Mouse (Mus musculus): Measurements from ENCODE around the gene Zfp36l2. TPM values are rescaled to one million over a fixed set of nuclear protein-coding genes. Genes with fewer than 3 reads are reported as not detected.

Zfp36l2 gene
- polyA plus RNA-seq, 1 experiment from 2014 or later = 6.8 TPM

DNA sequence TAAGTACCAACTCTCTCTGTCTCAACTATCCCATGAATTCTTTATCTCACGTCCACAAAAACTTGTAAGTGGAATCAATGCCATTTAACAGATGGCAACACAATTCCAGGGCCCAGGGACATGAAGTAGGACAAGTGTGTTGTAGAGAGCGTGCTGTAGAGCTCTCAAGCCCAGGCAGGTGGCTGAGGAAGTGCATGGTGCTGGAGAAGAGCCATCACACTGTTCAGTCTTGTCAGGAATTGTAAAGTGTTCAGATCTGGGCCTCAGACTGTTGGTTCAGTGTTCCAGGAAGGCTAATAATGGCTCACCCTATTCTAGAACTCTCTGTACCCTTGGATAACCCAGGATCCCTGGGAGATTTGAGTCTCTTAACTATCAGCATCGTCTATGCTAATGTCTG lies 43.6 kb downstream of the Zfp36l2 start:
- no peak overlapping the region for H3K9ac ChIP-seq
- H3K36me3 ChIP-seq (replicated peaks; ENCODE audit: control insufficient read depth, insufficient read depth) = no peaks in the 10 kb centered on the region
- H3K4me3 ChIP-seq (replicated peaks; ENCODE audit: low read length) = no peak overlapping the region
- ATAC-seq (ENCODE audit: low FRiP score) (no peak), DNase-seq (ENCODE audit: low spot score) (no peak)
- WGBS = 91% methylated on average over 3 of the region's 3 CpGs
- H3K9me3 ChIP-seq (ENCODE audit: control insufficient read depth, low read length) = no peaks in the 10 kb centered on the region
- no peaks in the 10 kb centered on the region for H3K27me3 ChIP-seq (ENCODE audit: control insufficient read depth, insufficient read depth, low read length)
- H3K4me1 ChIP-seq (replicated peaks; ENCODE audit: control insufficient read depth, insufficient read depth, low read length) = no peaks in the 10 kb centered on the region
- no peak overlapping the region for H3K4me2 ChIP-seq (replicated peaks)
- no peak overlapping the region for H3K27ac ChIP-seq

DNA sequence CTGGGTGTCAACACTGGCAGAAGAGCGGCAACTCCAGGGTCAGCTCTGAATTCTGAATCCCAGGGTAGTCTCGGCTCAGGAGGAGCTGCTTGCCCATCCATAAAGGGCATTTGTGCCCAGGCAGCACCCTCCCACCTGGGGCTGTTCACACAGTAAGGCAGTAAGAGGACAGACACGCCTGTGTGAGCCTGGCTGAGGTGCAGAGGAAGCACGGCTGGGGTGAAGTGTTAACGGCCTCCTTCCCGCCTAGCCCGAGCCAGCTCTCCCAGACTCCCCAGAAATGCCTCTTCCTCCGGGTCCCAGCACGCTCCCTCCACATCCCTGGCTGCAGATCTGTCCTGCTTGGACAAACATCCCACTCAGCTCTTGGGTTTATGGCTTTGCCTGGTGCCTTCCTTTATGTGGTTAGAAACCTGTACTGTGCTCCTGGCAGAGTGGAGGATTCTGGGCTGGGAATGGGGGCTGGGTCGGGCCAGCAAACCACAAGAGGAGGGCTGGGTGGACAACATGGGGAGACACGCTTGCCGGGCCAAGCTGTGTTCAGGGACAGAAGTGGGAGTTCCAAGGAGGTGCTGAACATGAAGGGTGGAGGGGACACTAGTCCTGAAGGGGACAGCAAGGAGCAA lies 44.4 kb downstream of the Zfp36l2 start:
- ATAC-seq (ENCODE audit: low FRiP score) (no peak), DNase-seq (ENCODE audit: low spot score) (no peak)
- Histone ChIP-seq H3K4me1 (replicated peaks; ENCODE audit: control insufficient read depth, insufficient read depth, low read length) (no peaks in the 10 kb centered on the region), H3K9ac (no peak overlapping the region), H3K27me3 (ENCODE audit: control insufficient read depth, insufficient read depth, low read length) (no peaks in the 10 kb centered on the region), H3K4me2 (replicated peaks) (no peak overlapping the region), H3K27ac (no peak overlapping the region), H3K36me3 (replicated peaks; ENCODE audit: control insufficient read depth, insufficient read depth) (no peaks in the 10 kb centered on the region), H3K4me3 (replicated peaks; ENCODE audit: low read length) (no peak overlapping the region), H3K9me3 (ENCODE audit: control insufficient read depth, low read length) (no peaks in the 10 kb centered on the region)
- WGBS = 64% methylated on average over 12 of the region's 12 CpGs

DNA sequence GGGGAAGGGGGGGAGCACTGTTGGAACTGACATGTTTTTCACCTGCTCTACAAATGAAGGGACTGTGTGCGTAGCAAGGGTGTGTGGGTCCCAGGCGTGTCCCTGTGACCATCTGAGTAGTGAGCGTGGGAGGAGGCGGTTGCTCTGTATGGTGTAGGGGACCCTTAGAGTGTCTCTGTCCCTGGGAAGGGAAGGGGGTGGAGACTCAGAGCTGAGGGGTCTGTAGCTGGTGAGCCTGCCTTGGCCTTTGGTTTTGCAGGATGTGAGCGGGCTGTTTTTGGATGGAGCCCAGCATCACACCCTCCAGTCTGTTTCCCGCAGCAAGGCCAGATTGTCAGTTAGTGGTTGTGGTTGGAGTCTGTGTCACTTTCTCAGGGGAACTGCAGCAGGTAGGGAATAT lies 46.1 kb downstream of the Zfp36l2 start:
- no peaks in the 10 kb centered on the region for H3K27me3 ChIP-seq (ENCODE audit: control insufficient read depth, insufficient read depth, low read length)
- no peak for DNase-seq (ENCODE audit: low spot score)
- H3K27ac ChIP-seq = no peak overlapping the region
- WGBS = 89% methylated on average over 6 of the region's 6 CpGs
- H3K9ac ChIP-seq = no peak overlapping the region
- H3K4me3 ChIP-seq (replicated peaks; ENCODE audit: low read length) = no peak overlapping the region
- no peaks in the 10 kb centered on the region for H3K4me1 ChIP-seq (replicated peaks; ENCODE audit: control insufficient read depth, insufficient read depth, low read length)
- no peaks in the 10 kb centered on the region for H3K9me3 ChIP-seq (ENCODE audit: control insufficient read depth, low read length)
- no peak for ATAC-seq (ENCODE audit: low FRiP score)
- no peak overlapping the region for H3K4me2 ChIP-seq (replicated peaks)
- H3K36me3 ChIP-seq (replicated peaks; ENCODE audit: control insufficient read depth, insufficient read depth) = no peaks in the 10 kb centered on the region

DNA sequence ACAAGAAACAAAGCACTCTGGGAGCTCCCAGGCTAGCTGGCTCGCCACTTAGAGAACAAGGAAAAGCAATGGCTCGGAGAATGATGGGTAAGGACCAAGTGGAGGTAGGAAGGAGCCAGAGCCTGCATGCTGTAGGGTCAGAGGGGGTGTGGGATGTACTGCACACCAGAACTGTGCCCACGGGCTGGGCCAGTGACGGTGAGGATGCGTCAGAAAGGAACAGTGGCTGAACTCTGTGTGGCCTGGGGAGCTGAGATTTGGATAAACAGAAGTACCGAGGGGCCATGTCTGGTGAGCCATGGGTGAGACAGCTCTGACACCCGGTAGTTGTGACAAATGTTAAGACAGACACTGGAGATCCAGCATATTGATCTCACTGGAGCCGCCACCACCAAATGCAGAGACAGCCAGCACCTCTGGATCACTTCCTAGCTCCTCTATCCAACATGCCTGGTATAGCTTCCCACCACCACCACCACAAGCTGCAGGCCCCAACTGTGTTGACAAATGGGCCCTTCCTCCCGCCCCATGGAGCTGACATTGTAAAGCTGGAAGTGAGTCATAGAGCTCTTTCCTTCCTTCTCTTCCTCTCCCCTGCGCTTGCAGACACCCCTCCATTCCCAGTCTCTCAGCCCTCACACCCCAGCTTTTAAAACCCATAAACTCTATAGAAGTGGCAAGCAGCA lies 46.8 kb downstream of the Zfp36l2 start:
- Histone ChIP-seq H3K4me3 (replicated peaks; ENCODE audit: low read length) (no peak overlapping the region), H3K9ac (no peak overlapping the region), H3K9me3 (ENCODE audit: control insufficient read depth, low read length) (no peaks in the 10 kb centered on the region), H3K4me2 (replicated peaks) (no peak overlapping the region), H3K27me3 (ENCODE audit: control insufficient read depth, insufficient read depth, low read length) (no peaks in the 10 kb centered on the region), H3K27ac (no peak overlapping the region), H3K4me1 (replicated peaks; ENCODE audit: control insufficient read depth, insufficient read depth, low read length) (no peaks in the 10 kb centered on the region), H3K36me3 (replicated peaks; ENCODE audit: control insufficient read depth, insufficient read depth) (no peaks in the 10 kb centered on the region)
- no peak for DNase-seq (ENCODE audit: low spot score)
- no peak for ATAC-seq (ENCODE audit: low FRiP score)
- WGBS = 75% methylated on average over 10 of the region's 10 CpGs

DNA sequence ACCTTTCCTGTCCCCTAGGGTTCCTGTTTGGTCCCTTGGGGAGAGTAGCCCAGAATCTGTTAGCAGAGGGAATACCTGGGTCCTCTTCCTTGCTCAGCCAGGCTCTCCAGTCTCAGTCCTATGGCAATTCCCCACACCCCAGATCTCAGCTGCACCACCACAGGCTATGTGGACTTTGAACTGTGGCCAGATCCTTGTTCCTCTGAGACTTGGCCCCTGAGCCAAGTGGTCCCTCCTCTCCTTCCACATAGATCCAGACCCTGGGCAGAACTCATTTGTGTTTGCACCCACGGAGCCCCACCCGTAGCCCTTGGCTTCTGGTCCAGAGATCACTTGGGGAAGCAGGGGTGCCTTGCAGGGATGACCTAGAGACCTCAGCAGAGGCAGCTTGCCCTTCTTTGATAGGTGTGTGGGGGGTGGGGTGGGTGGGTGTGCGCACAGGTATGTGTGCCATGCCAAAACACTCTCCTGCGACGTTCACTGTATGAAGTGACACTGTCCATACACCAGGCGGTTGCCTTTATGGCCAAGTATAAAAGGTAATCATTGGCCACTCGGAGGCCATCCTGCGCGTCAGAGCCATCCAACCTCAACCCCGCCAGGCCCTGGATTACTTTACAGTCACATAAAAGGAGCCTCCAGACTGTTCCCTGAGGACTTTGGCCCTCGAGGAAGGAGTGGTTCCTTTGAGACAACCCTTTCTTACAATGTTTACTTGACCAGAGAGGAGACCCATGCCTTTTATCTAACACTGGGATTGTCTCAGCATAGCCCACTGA lies 50.2 kb downstream of the Zfp36l2 start:
- no peak overlapping the region for H3K27ac ChIP-seq
- no peaks in the 10 kb centered on the region for H3K27me3 ChIP-seq (ENCODE audit: control insufficient read depth, insufficient read depth, low read length)
- H3K9ac ChIP-seq = no peak overlapping the region
- no peak overlapping the region for H3K4me3 ChIP-seq (replicated peaks; ENCODE audit: low read length)
- no peaks in the 10 kb centered on the region for H3K4me1 ChIP-seq (replicated peaks; ENCODE audit: control insufficient read depth, insufficient read depth, low read length)
- 91% methylated on average over 11 of the region's 11 CpGs for WGBS
- no peaks in the 10 kb centered on the region for H3K36me3 ChIP-seq (replicated peaks; ENCODE audit: control insufficient read depth, insufficient read depth)
- no peak overlapping the region for H3K4me2 ChIP-seq (replicated peaks)
- no peaks in the 10 kb centered on the region for H3K9me3 ChIP-seq (ENCODE audit: control insufficient read depth, low read length)
- ATAC-seq (ENCODE audit: low FRiP score) = no peak
- no peak for DNase-seq (ENCODE audit: low spot score)

DNA sequence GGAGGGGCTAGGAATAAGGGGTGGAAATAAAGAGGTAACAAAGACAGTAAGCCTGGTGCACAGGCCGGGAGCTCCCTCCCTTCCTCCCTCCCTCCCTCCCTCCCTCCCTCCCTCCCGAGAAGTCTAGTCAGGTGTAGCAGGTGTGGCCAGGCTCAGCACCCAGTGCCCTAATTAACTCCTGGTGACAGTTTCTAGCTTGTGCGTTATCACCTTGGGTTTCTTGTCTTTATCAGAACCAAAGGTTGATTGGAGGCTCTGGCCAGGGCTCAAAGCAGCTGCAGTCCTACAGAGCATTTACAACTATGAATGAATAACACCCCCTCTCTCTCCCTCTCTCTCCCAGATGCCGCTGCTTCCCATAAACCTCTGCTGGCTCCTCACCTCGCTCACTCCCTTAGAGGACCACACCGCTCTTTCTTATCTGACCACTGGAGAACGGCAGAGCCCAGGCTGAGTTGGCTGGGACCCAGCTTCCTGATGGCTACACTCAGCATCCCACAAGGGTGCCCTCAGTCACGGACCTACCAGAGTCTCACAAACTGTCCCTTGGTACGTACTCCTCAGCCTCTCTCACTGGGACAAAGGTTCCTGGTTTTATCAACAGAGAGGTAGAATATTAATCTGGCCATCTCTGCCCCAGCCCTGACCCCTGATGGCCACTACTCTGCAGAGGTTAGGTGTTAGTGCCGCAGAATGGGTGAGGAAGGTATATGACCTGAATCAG lies 50.9 kb downstream of the Zfp36l2 start:
- H3K4me1 ChIP-seq (replicated peaks; ENCODE audit: control insufficient read depth, insufficient read depth, low read length) = no peaks in the 10 kb centered on the region
- H3K36me3 ChIP-seq (replicated peaks; ENCODE audit: control insufficient read depth, insufficient read depth) = no peaks in the 10 kb centered on the region
- no peak overlapping the region for H3K9ac ChIP-seq
- WGBS = 57% methylated on average over 9 of the region's 10 CpGs
- DNase-seq (ENCODE audit: low spot score) (no peak), ATAC-seq (ENCODE audit: low FRiP score) (no peak)
- H3K4me2 ChIP-seq (replicated peaks) = no peak overlapping the region
- H3K27ac ChIP-seq = no peak overlapping the region
- H3K4me3 ChIP-seq (replicated peaks; ENCODE audit: low read length) = no peak overlapping the region
- no peaks in the 10 kb centered on the region for H3K9me3 ChIP-seq (ENCODE audit: control insufficient read depth, low read length)
- H3K27me3 ChIP-seq (ENCODE audit: control insufficient read depth, insufficient read depth, low read length) = no peaks in the 10 kb centered on the region

DNA sequence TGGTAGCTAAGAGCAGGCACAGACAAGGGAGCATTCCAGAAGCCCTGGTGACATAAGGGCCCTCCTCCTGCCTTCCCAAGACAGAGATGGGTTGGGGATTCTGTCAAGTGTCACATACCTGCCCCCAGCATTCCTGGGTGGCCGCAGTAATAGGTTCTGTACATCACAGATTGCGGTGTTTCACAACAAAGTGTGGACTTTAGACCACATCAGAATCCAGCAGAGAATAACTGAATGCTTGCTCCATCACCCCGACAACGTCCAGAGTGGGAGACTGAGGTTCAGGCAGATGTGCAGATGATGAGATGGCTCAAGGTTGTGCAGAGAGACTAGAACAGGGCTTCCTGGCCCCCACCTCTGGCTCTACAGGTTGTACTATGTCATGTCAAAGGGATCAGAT lies 51.5 kb downstream of the Zfp36l2 start:
- Histone ChIP-seq H3K27me3 (ENCODE audit: control insufficient read depth, insufficient read depth, low read length) (no peaks in the 10 kb centered on the region), H3K9ac (no peak overlapping the region), H3K4me2 (replicated peaks) (no peak overlapping the region), H3K36me3 (replicated peaks; ENCODE audit: control insufficient read depth, insufficient read depth) (no peaks in the 10 kb centered on the region), H3K9me3 (ENCODE audit: control insufficient read depth, low read length) (no peaks in the 10 kb centered on the region), H3K4me3 (replicated peaks; ENCODE audit: low read length) (no peak overlapping the region), H3K4me1 (replicated peaks; ENCODE audit: control insufficient read depth, insufficient read depth, low read length) (no peaks in the 10 kb centered on the region), H3K27ac (no peak overlapping the region)
- DNase-seq (ENCODE audit: low spot score) (no peak), ATAC-seq (ENCODE audit: low FRiP score) (no peak)
- 80% methylated on average over 4 of the region's 4 CpGs for WGBS

DNA sequence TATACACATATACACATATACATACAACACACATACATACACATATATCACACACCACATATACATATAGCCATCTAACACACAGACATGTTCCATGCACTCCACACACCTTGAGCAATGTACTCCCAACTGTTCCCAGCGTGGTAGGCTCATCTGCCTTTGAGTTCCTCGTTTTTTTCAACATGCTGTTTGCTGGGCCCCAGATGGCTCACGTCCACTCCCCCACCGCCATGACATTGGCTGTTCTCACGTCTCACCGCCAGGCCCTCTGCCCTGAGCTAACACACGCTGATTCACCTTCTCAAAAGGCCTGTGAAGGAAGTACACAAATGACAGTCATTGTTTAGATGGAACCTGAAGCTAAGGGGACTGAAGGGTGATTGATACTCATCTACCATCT lies 52.5 kb downstream of the Zfp36l2 start:
- DNase-seq (ENCODE audit: low spot score) (no peak), ATAC-seq (ENCODE audit: low FRiP score) (no peak)
- Histone ChIP-seq H3K4me3 (replicated peaks; ENCODE audit: low read length) (no peak overlapping the region), H3K9ac (no peak overlapping the region), H3K36me3 (replicated peaks; ENCODE audit: control insufficient read depth, insufficient read depth) (no peaks in the 10 kb centered on the region), H3K27ac (no peak overlapping the region), H3K9me3 (ENCODE audit: control insufficient read depth, low read length) (no peaks in the 10 kb centered on the region), H3K27me3 (ENCODE audit: control insufficient read depth, insufficient read depth, low read length) (no peaks in the 10 kb centered on the region), H3K4me2 (replicated peaks) (no peak overlapping the region), H3K4me1 (replicated peaks; ENCODE audit: control insufficient read depth, insufficient read depth, low read length) (no peaks in the 10 kb centered on the region)
- 67% methylated on average over 7 of the region's 7 CpGs for WGBS

All from hindbrain, embryonic 14.5 days (tissue).